15 mouse cellular contexts compared by ENCODE assay signal in genomic region chr10:63978535-63978934, GRCm38 (mm10). TPM values are rescaled to one million over a fixed set of nuclear protein-coding genes. Genes with fewer than 3 reads are reported as not detected.
DNase-seq lines count a peak whose midpoint lies in the region; ATAC-seq and TF ChIP-seq lines count a peak whose summit lies in the region.
"Had no signal": no experiment of that assay in that cellular context is flagged by ENCODE, and none has a peak within 500 bp of the region (broad histone marks: within the 10 kb centered on the region; RNA-seq: fewer than 3 reads in every experiment).

No protein-coding gene starts in this region.

- no peak overlapping the region for H3K9ac ChIP-seq in heart, embryonic 11.5 days (ENCODE audit: low read depth, low read length)
- no peak overlapping the region for H3K9ac ChIP-seq in neural tube, embryonic 11.5 days (ENCODE audit: low read length)
- no peak overlapping the region for H3K9ac ChIP-seq in liver, postnatal 0 days (replicated peaks)
- H3K9ac ChIP-seq: liver, embryonic 13.5 days had no signal

- no peak for TF ChIP-seq CTCF in liver, postnatal 0 days (IDR thresholded peaks at IDR 0.05; ENCODE audit: low read depth)

- H3K4me1 ChIP-seq in heart, embryonic 11.5 days (ENCODE audit: control insufficient read depth, insufficient read depth, low read length): no peaks in the 10 kb centered on the region; the same call in 1 of the 2 replicates
- H3K4me1 ChIP-seq in neural tube, embryonic 11.5 days (ENCODE audit: control insufficient read depth, insufficient read depth, low read length): no peaks in the 10 kb centered on the region
- no peaks in the 10 kb centered on the region for H3K4me1 ChIP-seq in liver, postnatal 0 days (ENCODE audit: insufficient read depth)
- H3K4me1 ChIP-seq: liver, embryonic 13.5 days; megakaryocyte, embryonic 14.5 days had no signal

- no peak overlapping the region for H3K4me3 ChIP-seq in heart, embryonic 11.5 days (ENCODE audit: low read depth, low read length)
- H3K4me3 ChIP-seq in neural tube, embryonic 11.5 days (ENCODE audit: low read depth, low read length): no peak overlapping the region
- H3K4me3 ChIP-seq in liver, postnatal 0 days (ENCODE audit: low read depth, low read length): no peak overlapping the region
- H3K4me3 ChIP-seq: liver, embryonic 13.5 days; megakaryocyte, embryonic 14.5 days had no signal

- H3K9me3 ChIP-seq in heart, embryonic 11.5 days (replicated peaks; ENCODE audit: control insufficient read depth, low read length): no peaks in the 10 kb centered on the region
- no peaks in the 10 kb centered on the region for H3K9me3 ChIP-seq in neural tube, embryonic 11.5 days (ENCODE audit: control insufficient read depth, low read length)
- no peaks in the 10 kb centered on the region for H3K9me3 ChIP-seq in liver, postnatal 0 days (ENCODE audit: low read length)
- H3K9me3 ChIP-seq: liver, embryonic 13.5 days had no signal

- H3K36me3 ChIP-seq in heart, embryonic 11.5 days (ENCODE audit: control insufficient read depth, insufficient read depth, low read length): no peaks in the 10 kb centered on the region
- no peaks in the 10 kb centered on the region for H3K36me3 ChIP-seq in neural tube, embryonic 11.5 days (ENCODE audit: control insufficient read depth, insufficient read depth, low read length)
- H3K36me3 ChIP-seq in liver, postnatal 0 days (replicated peaks; ENCODE audit: insufficient read depth, low read length): no peaks in the 10 kb centered on the region
- H3K36me3 ChIP-seq: liver, embryonic 13.5 days had no signal

- no peak overlapping the region for H3K27ac ChIP-seq in heart, embryonic 11.5 days (ENCODE audit: low read depth, low read length)
- no peak overlapping the region for H3K27ac ChIP-seq in neural tube, embryonic 11.5 days (ENCODE audit: low read depth, low read length)
- H3K27ac ChIP-seq in liver, postnatal 0 days (ENCODE audit: low read depth): no peak overlapping the region
- H3K27ac ChIP-seq: liver, embryonic 13.5 days had no signal

- intact Hi-C loops in heart, postnatal 10 days (cut with DNase I): no loop called here

- ATAC-seq in heart, embryonic 11.5 days (replicated peaks; ENCODE audit: insufficient number of reproducible peaks, low FRiP score, low TSS enrichment): no peak
- ATAC-seq in neural tube, embryonic 11.5 days (ENCODE audit: insufficient read depth, low FRiP score, low TSS enrichment): peak; percentile 87
- ATAC-seq in liver, postnatal 0 days: no peak
- ATAC-seq: intestine, postnatal 0 days had no signal

- 36% methylated on average over 3 of the region's 3 CpGs for WGBS in heart, embryonic 11.5 days (ENCODE audit: insufficient replicate concordance)
- WGBS in neural tube, embryonic 11.5 days: 36% methylated on average over 3 of the region's 3 CpGs
- WGBS in liver, postnatal 0 days (ENCODE audit: insufficient replicate concordance): 49% methylated on average over 3 of the region's 3 CpGs

- H3K27me3 ChIP-seq in heart, embryonic 11.5 days (ENCODE audit: control insufficient read depth, insufficient read depth, low read length): no peaks in the 10 kb centered on the region
- no peaks in the 10 kb centered on the region for H3K27me3 ChIP-seq in neural tube, embryonic 11.5 days (ENCODE audit: control insufficient read depth, insufficient read depth, low read length)
- H3K27me3 ChIP-seq in liver, postnatal 0 days (ENCODE audit: insufficient read depth, low read length): no peaks in the 10 kb centered on the region
- H3K27me3 ChIP-seq: liver, embryonic 13.5 days; megakaryocyte, embryonic 14.5 days had no signal

- DNase-seq in heart, postnatal 10 days: no peak
- DNase-seq in neural tube, embryonic 11.5 days (ENCODE audit: low spot score): peak; percentile 42
- DNase-seq in neural tube, embryonic 10.5 days (ENCODE audit: extremely low spot score, low spot score): no peak
- peak; percentile 11 for DNase-seq in mesoderm, embryonic 11.5 days (ENCODE audit: low read depth, low spot score)
- DNase-seq in liver, postnatal 0 days: no peak
- DNase-seq in cerebellum, adult 8-10 months: no peak
- DNase-seq in spleen, adult 18-20 months: no peak
- DNase-seq: adrenal gland, postnatal 36 days; cerebellum, adult 9-10 months; layer of hippocampus, adult 9-11 months; liver, embryonic 13.5 days had no signal

- no peak for TF ChIP-seq EP300 in liver, postnatal 0 days (IDR thresholded peaks at IDR 0.05; ENCODE audit: low read depth)

- peak overlapping the region; percentile 41; the same call in 1 of the 2 replicates for H3K4me2 ChIP-seq in heart, embryonic 11.5 days
- H3K4me2 ChIP-seq in neural tube, embryonic 11.5 days (ENCODE audit: low read depth): no peak overlapping the region
- H3K4me2 ChIP-seq in liver, postnatal 0 days (ENCODE audit: low read depth, low read length): no peak overlapping the region
- H3K4me2 ChIP-seq: liver, embryonic 13.5 days had no signal

RNA-seq across cellular contexts. Expression of gene Gm10118, which starts 51.3 kb away (rescaled TPM):
- polyA plus RNA-seq in heart, embryonic 11.5 days (2014; fragmentation: Nextera tagmentation; extraction: Ambion mirVana): 1.7 and 3.4 TPM in 2 replicates
- total RNA-seq in heart, postnatal 10 days (2021): not detected
- 0.24 and 0.40 TPM in 2 replicates for polyA plus RNA-seq in neural tube, embryonic 11.5 days (2014; fragmentation: Nextera tagmentation; extraction: Ambion mirVana)
- not detected in 2 replicates for polyA plus RNA-seq in liver, postnatal 0 days (2015; fragmentation: Nextera tagmentation; extraction: Ambion mirVana)
- total RNA-seq: adrenal gland, postnatal 36 days had no signal
- polyA plus RNA-seq: gonadal fat pad, adult 2 months; liver, embryonic 13.5 days had no signal

Comparison
In these comparisons a context has a peak if more than half of its experiments do, and no peak if none do; other contexts are left out.
1. DNase-seq: peak in neural tube, embryonic 11.5 days (single experiment) and mesoderm, embryonic 11.5 days (single experiment); none in heart, postnatal 10 days (0 of 2), neural tube, embryonic 10.5 days (single experiment), liver, postnatal 0 days (single experiment), cerebellum, adult 8-10 months (single experiment) and spleen, adult 18-20 months (0 of 2).